Mouse (Mus musculus) c-Kit-negative CD71-positive TER-119-positive erythroid progenitor cells, embryonic 14.5 days (primary cell): ENCODE measurements around the gene Zfp867.

Experiments
- DNase-seq: peaks from one replicate; pipeline ENCODE4 v3.0.0-alpha.2; 2013; ENCODE audit warnings: low read depth, low spot score

Gene Zfp867

DNA sequence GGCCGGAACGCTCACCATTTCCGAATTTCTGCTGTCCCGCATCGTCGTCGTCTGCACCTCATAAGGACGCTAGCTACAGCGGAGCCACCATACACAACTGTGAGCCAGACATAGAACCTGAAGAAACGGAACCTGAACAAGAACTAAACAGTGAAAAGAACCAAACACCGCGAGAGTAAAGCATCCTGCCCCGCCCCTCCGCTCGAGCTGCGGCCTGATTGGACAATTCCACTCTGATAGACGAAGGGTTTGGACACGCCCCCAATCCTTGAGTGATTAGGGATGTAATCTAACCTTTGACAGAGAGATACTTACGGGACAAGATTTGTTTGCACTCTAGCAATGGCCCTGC is at the start of gene Zfp867:
Zfp867 (minus strand) TSS at position 149 of the 352 bp plus-strand sequence.
- DNase-seq: peak; percentile 61

GRCm38 (mm10) chr11:59519741-59520495 is 47.6 kb upstream of the Zfp867 start:
- no peak for DNase-seq

DNA sequence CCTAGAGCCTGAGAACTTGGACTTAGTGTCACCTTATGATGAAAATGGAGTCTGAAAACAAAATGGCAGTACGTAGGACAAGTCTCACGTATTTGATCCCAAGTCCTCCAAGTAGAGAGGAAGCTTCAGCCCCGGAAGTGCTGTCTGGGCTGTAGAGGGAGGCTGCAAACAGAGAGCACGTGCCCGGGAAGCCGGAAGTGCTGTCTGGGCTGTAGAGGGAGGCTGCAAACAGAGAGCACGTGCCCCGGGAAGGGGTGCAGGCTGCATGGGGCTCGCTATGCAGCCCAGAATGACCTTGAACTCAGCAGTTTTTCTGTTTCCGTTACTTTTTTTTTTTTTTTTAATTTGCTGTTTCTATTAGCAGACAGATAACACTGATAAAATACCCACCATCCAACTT is 46.0 kb upstream of the Zfp867 start:
- DNase-seq: no peak

GRCm38 (mm10) chr11:59517441-59517840 is 45.2 kb upstream of the Zfp867 start:
- DNase-seq: no peak

DNA sequence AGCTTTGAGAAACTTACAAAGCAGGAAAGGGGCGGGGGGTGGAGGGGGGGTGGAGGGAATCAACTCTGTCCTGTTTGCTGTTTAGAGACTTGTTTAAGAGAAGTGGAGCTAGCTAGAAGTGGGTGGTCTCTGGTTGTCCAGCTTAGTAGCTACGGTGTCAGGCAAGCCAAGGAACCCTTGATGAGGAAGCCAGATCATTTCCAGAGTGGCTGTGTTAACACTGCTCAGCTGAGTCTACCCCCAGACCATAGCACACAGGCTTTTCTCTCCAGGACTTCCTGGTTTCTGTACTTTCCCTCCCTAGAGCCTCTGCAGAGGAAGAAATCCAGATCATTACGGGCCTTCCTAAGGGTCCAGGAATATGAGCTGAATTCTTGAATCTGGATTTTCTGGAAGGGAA is 42.5 kb upstream of the Zfp867 start:
- DNase-seq: no peak

GRCm38 (mm10) chr11:59514381-59514780 is 42.1 kb upstream of the Zfp867 start:
- DNase-seq: no peak

DNA sequence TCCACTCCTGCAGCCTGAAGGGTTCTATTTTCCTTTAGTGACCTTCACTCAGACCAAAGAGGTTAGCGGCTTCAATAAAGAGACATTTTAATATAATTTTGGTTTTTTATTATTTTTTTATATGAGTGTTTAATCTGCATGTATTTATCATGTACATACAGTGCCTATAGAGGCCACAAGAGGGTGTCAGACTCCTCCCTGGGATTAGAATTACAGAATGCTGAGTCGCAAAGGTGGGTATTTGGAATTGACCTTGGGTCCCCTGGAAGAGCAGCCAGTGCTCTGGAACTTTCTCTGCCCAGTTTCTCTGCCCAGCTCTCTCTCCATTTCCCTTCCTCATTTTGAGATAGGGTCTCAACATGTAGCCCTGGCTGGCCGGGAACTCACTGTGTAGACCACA is 41.3 kb upstream of the Zfp867 start:
- DNase-seq: no peak

- DNase-seq: no peak
These were observed 40.5 kb upstream of the Zfp867 start for GRCm38 (mm10) chr11:59512733-59513132.

- no peak for DNase-seq
These were observed 39.3 kb upstream of the Zfp867 start for GRCm38 (mm10) chr11:59511558-59511957.

GRCm38 (mm10) chr11:59506713-59507074 is 34.4 kb upstream of the Zfp867 start:
- no peak for DNase-seq

- no peak for DNase-seq
These were observed 33.8 kb upstream of the Zfp867 start for GRCm38 (mm10) chr11:59505839-59506712.

DNA sequence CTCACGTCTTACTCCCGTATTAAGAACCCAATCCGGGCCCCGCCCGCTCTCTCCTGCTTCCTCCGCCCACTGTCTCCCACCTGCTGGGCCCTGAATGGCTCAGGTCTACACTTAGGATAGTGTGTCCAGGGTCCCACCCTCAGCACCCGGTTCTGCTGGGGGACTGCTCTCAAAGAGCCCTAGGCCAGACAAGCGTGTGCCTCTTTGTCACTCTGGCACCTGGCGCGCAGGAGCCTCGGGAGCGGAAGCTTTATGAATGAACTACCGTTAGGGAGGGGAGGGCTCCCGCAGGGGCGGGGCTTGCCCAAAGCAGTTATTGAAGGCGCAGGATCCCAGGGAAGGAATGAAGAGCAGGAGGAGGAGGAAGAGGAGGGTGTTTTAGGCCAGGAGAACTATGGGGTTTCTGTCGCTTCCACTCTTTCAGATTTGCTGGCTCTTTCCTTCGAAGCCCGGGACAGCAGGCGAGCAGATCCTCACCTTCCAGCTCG is 33.1 kb upstream of the Zfp867 start:
- no peak for DNase-seq

DNA sequence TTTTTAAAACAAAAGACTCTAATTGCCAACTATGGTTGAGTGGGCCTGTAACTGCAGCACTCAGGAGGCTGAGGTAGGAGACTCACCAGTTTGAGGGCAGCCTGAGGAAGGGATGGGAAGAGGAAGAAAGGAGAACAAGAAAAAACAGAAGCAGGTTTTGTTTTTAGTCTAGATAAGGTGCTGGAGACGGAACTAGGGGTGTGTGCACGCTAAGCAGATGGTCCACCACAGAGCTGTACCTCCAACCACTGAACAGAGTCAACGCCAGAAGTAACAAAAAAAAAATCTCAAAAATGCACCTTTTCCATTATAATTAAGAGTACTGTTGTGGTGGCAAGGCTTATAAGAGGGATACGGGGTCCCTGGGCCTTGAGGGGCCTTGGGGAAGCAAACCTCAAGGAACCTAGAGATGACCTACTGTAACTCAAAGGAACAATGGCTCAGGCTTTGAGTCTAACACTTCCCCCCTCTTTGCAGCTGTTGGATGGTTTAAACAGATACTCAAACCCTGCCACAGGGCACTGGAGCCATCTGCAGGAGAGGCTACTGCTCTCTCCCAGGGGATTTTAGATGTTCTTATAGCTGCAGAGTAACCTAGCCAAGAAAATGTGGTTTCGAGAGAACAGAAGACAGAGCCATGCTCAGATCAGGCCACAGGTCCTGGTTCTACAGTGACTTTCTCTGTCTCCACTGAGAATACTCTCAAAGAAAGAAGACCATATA is 29.9 kb upstream of the Zfp867 start:
- DNase-seq: no peak

DNA sequence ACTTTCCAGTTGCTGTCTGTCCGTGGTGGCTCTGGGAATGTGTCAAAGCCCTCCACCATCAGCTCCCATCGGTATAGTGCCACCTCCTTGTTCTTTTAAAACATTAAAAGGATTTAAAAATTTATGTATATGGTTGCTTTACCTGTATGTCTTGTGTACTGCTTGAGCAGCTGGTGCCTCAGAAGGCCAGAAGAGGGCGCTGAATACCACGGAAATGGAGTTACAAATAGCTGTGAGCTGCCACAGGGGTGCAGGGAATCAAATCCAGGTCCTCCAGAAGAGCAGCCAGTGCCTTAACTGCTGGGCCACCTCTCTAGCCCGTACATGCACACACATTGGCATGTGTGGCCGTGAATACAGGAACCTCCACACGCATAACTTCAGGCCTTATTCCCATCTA is 25.5 kb upstream of the Zfp867 start:
- DNase-seq: no peak

- no peak for DNase-seq
These were observed 24.5 kb upstream of the Zfp867 start for GRCm38 (mm10) chr11:59496672-59497310.

DNA sequence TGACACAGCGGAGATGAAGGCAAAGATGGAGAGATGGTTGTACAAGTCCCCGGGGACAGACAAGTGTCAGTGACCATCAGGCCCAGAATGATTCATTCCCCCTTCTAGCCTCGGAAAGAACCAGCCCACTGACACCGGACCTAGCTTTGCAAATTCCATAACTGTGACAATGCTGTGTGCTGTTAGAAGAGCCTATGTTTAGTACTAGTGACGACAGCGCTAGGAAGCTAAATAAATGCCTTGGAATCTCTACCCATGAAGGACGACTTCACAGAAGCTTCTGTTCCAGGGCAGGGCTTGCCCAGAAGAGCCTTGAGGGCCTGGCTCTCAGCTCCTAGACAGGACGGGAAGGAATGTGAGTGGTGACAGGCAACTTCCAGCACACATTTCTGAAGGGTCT is 13.9 kb upstream of the Zfp867 start:
- no peak for DNase-seq

- no peak for DNase-seq
These were observed 13.4 kb upstream of the Zfp867 start for GRCm38 (mm10) chr11:59485641-59486040.

- DNase-seq: peak; percentile 26
These were observed 10.9 kb upstream of the Zfp867 start for GRCm38 (mm10) chr11:59483212-59483611.

DNA sequence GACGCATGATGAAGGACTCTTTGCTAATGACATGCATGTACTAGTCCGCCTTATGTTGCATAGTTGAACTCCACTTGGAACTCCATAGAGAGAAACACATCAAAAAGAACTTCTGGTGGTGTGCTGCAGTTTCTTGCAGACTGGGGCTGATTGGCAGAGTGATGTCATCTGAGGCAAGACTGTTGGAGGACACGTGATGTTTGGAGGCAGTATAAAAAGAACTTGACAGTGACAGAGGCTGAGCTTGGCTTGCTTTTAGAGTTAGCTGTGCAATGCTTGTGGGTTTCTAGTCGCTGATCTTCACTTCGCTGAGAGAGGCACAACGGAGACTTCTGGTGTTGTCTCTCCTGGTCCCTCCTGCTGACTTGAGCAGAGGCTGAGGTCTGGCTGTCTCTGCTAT is 5.0 kb upstream of the Zfp867 start:
- no peak for DNase-seq

GRCm38 (mm10) chr11:59471413-59472325 is 605 bp downstream of the Zfp867 start:
- DNase-seq: no peak

GRCm38 (mm10) chr11:59460459-59460858 is 11.8 kb downstream of the Zfp867 start:
- no peak for DNase-seq
